Mouse (Mus musculus) thymus, postnatal 25 days (tissue): ENCODE data around the gene Spib.

Source experiments
- DNase-seq: peaks from one replicate; pipeline ENCODE4 v3.0.0; 2022

The Spib gene

GRCm38 (mm10) chr7:44484841-44485571 is 46.9 kb downstream of the Spib start:
- peak; percentile 76 for DNase-seq

GRCm38 (mm10) chr7:44484109-44484508 is 47.8 kb downstream of the Spib start:
- no peak for DNase-seq

GRCm38 (mm10) chr7:44482836-44483435 is 48.9 kb downstream of the Spib start:
- no peak for DNase-seq
